Mouse (Mus musculus) splenic B cell, adult 2 months (primary cell): Measurements from ENCODE around the gene Eed.

ENCODE experiments used
- DNase-seq: peaks from one replicate; pipeline ENCODE4 v3.0.0-alpha.2; 2011; ENCODE audit warnings: low read depth, low spot score
- H3K27me3 ChIP-seq: 2 replicates; pipeline ENCODE4 v1.6.1; 2012; ENCODE audit warnings: mild to moderate bottlenecking, low read length, moderate library complexity, mixed read lengths; ENCODE audit not compliant: control insufficient read depth, poor library complexity, insufficient read depth, severe bottlenecking
- H3K36me3 ChIP-seq: 2 replicates; pipeline ENCODE4 v1.6.1; 2012; ENCODE audit warnings: mild to moderate bottlenecking, low read length, moderate library complexity, mixed read lengths; ENCODE audit not compliant: control insufficient read depth, poor library complexity, insufficient read depth, severe bottlenecking

Gene Eed

DNA sequence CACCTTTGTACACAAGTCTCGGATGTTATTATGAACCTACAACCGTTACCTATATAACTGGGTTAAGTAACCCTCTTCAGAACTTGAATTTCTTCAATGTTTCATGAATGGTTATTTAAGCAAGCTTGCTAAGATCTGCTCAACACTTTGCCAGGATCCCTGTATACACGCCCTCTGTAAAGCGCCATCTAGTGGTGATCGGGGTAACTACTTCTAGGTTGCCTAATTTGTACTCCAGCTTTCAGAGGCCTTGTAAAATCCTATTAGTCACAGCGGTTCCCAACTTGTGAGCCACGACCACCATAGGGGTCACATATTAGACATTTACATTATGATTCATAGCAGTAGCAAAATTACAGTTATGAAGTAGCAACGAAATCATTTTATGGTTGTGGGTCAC lies 72.8 kb downstream of the Eed start:
- peak; percentile 76 for DNase-seq
- Histone ChIP-seq H3K27me3 (no peaks in the 10 kb centered on the region), H3K36me3 (no peaks in the 10 kb centered on the region)
